In the genomic region with DNA sequence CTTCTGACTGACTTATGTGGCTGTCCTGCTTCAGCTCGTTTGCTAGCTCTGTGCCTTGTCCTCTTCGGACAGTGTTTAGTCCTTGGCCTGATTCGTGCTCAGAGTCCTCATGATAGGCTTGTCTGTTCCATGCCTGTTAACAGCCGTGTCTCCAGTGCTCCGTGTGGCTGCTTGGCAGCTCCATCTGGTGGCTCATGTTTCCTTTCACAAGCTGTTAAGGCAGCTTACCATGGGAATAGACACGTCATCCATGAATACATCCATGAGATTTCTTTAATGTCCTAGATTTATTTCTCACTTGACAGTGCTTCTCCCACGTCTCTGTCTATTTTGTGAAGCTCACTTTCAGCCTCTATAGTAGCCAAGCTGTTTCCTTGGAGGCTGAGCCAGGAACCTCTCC, we compare ENCODE assay signal across 37 mouse cellular contexts. TPM values are rescaled to one million over a fixed set of nuclear protein-coding genes. Genes with fewer than 3 reads are reported as not detected.
A peak's percentile ranks its signal among the peaks of the same experiment; 100 is the strongest.
DNase-seq lines count a peak whose midpoint lies in the region; ATAC-seq and TF ChIP-seq lines count a peak whose summit lies in the region.
"Had no signal": no experiment of that assay in that cellular context is flagged by ENCODE, and none has a peak within 500 bp of the region (broad histone marks: within the 10 kb centered on the region; RNA-seq: fewer than 3 reads in every experiment).

No protein-coding gene starts in this region.

- H3K4me3 ChIP-seq in forebrain, embryonic 13.5 days, result no peak overlapping the region
- H3K4me3 ChIP-seq in forebrain, embryonic 15.5 days, result no peak overlapping the region
- H3K4me3 ChIP-seq in lung, postnatal 0 days (ENCODE audit: low read depth, low read length), result no peak overlapping the region
- H3K4me3 ChIP-seq: embryonic facial prominence, embryonic 13.5 days; erythroblast, embryonic 14.5 days; forebrain, embryonic 12.5 days; heart, embryonic 15.5 days; limb, embryonic 15.5 days; myocyte; neural tube, embryonic 15.5 days had no signal

- no peak overlapping the region for H3K4me2 ChIP-seq in forebrain, embryonic 13.5 days
- no peak overlapping the region for H3K4me2 ChIP-seq in forebrain, embryonic 15.5 days (replicated peaks)
- H3K4me2 ChIP-seq in lung, postnatal 0 days (replicated peaks; ENCODE audit: low read depth, low read length), result no peak overlapping the region
- H3K4me2 ChIP-seq: embryonic facial prominence, embryonic 13.5 days; forebrain, embryonic 12.5 days; heart, embryonic 15.5 days; hindbrain, embryonic 14.5 days; limb, embryonic 15.5 days; lung, embryonic 14.5 days; neural tube, embryonic 15.5 days had no signal

- 88% methylated on average over 7 of the region's 7 CpGs for WGBS in forebrain, embryonic 13.5 days
- WGBS in forebrain, embryonic 15.5 days, result 84% methylated on average over 7 of the region's 7 CpGs
- 82% methylated on average over 7 of the region's 7 CpGs for WGBS in lung, postnatal 0 days

- no peak overlapping the region for H3K27ac ChIP-seq in forebrain, embryonic 13.5 days
- H3K27ac ChIP-seq in forebrain, embryonic 15.5 days (replicated peaks), result no peak overlapping the region
- H3K27ac ChIP-seq in lung, postnatal 0 days (ENCODE audit: low read length), result no peak overlapping the region
- H3K27ac ChIP-seq: embryonic facial prominence, embryonic 13.5 days; forebrain, embryonic 12.5 days; heart, embryonic 15.5 days; hindbrain, embryonic 14.5 days; limb, embryonic 15.5 days; liver, embryonic 14.5 days; neural tube, embryonic 15.5 days had no signal

- H3K27me3 ChIP-seq in forebrain, embryonic 13.5 days, result no peaks in the 10 kb centered on the region
- H3K27me3 ChIP-seq in forebrain, embryonic 15.5 days, result no peaks in the 10 kb centered on the region
- no peaks in the 10 kb centered on the region for H3K27me3 ChIP-seq in lung, postnatal 0 days (replicated peaks; ENCODE audit: insufficient read depth, low read length)
- H3K27me3 ChIP-seq: embryonic facial prominence, embryonic 13.5 days; forebrain, embryonic 12.5 days; heart, embryonic 15.5 days; limb, embryonic 15.5 days; neural tube, embryonic 15.5 days had no signal

- H3K9me3 ChIP-seq in forebrain, embryonic 13.5 days (replicated peaks), result no peaks in the 10 kb centered on the region
- no peaks in the 10 kb centered on the region for H3K9me3 ChIP-seq in forebrain, embryonic 15.5 days
- no peaks in the 10 kb centered on the region for H3K9me3 ChIP-seq in lung, postnatal 0 days (ENCODE audit: low read length)
- H3K9me3 ChIP-seq: embryonic facial prominence, embryonic 13.5 days; forebrain, embryonic 12.5 days; heart, embryonic 15.5 days; limb, embryonic 15.5 days; neural tube, embryonic 15.5 days had no signal

- no peaks in the 10 kb centered on the region for H3K4me1 ChIP-seq in forebrain, embryonic 13.5 days
- H3K4me1 ChIP-seq in forebrain, embryonic 15.5 days, result no peaks in the 10 kb centered on the region
- H3K4me1 ChIP-seq in lung, postnatal 0 days (ENCODE audit: insufficient read depth, low read depth, low read length), result no peaks in the 10 kb centered on the region
- H3K4me1 ChIP-seq: embryonic facial prominence, embryonic 13.5 days; forebrain, embryonic 12.5 days; heart, embryonic 15.5 days; limb, embryonic 15.5 days; neural tube, embryonic 15.5 days had no signal

- H3K9ac ChIP-seq in forebrain, embryonic 13.5 days, result no peak overlapping the region
- H3K9ac ChIP-seq in forebrain, embryonic 15.5 days (replicated peaks), result no peak overlapping the region
- no peak overlapping the region for H3K9ac ChIP-seq in lung, postnatal 0 days (replicated peaks; ENCODE audit: low read depth)
- H3K9ac ChIP-seq: embryonic facial prominence, embryonic 13.5 days; forebrain, embryonic 12.5 days; heart, embryonic 15.5 days; hindbrain, embryonic 14.5 days; limb, embryonic 15.5 days; liver, embryonic 14.5 days; lung, embryonic 14.5 days; neural tube, embryonic 15.5 days had no signal

- ATAC-seq in forebrain, embryonic 13.5 days, result peak; percentile 13; the same call in 1 of the 2 replicates
- ATAC-seq in forebrain, embryonic 15.5 days (replicated peaks), result no peak
- no peak for ATAC-seq in lung, postnatal 0 days
- ATAC-seq: activated CD4-positive, CD25-positive, alpha-beta regulatory T cell, adult 4 months had no signal

- no peak for TF ChIP-seq EP300 in lung, postnatal 0 days (IDR thresholded peaks at IDR 0.05)

- peak; percentile 39 for DNase-seq in layer of hippocampus, adult 11-12 months (ENCODE audit: low spot score)
- no peak for DNase-seq in layer of hippocampus, postnatal 25 days (ENCODE audit: extremely low spot score in 1 of 2, low spot score in 1 of 2)
- no peak for DNase-seq in lung, postnatal 0 days (ENCODE audit: low spot score)
- no peak for DNase-seq in lung, postnatal 4 days
- peak; percentile 69 for DNase-seq in brain, adult 2 months (ENCODE audit: low read depth, low spot score)
- DNase-seq: adrenal gland, adult 8-10 months; cerebellum, adult 2 months; cerebellum, postnatal 25 days; embryo, embryonic 11 days; heart, postnatal 36 days; kidney, adult 9 months; kidney, postnatal 14 days; left cerebral cortex, postnatal 4 days; lung, embryonic 14.5 days; lung, postnatal 36 days; midbrain, embryonic 14.5 days; right cerebral cortex, postnatal 14 days; thymus, adult 18-20 months; thymus, postnatal 36 days had no signal

- 0 out of 2 replicates have a peak, but pooled peaks have one; percentile 25 for TF ChIP-seq CTCF in lung, postnatal 0 days (IDR thresholded peaks at IDR 0.05)

- H3K36me3 ChIP-seq in forebrain, embryonic 13.5 days (ENCODE audit: poor library complexity, severe bottlenecking), result peaks cover 57% of the 10 kb centered on the region
- peaks cover 30% of the 10 kb centered on the region for H3K36me3 ChIP-seq in forebrain, embryonic 15.5 days
- H3K36me3 ChIP-seq in lung, postnatal 0 days (ENCODE audit: insufficient read depth, low read length), result peaks cover 37% of the 10 kb centered on the region

RNA-seq across cellular contexts. Expression of a gene that starts 10.0 kb away (rescaled TPM):
- polyA plus RNA-seq in forebrain, embryonic 13.5 days (2015; fragmentation: Nextera tagmentation; extraction: Ambion mirVana), result 318 and 344 TPM in 2 replicates
- polyA plus RNA-seq in forebrain, embryonic 15.5 days (2015; fragmentation: Nextera tagmentation; extraction: Ambion mirVana), result 302 TPM in 2 replicates
- 100 to 1,000 TPM in 1 of 2 experiments, 10 to 100 TPM in 1; 99.3 to 110 TPM for total RNA-seq in layer of hippocampus, postnatal 25 days (2021)
- 182 and 185 TPM in 2 replicates for polyA plus RNA-seq in lung, postnatal 0 days (2015; fragmentation: Nextera tagmentation; extraction: Ambion mirVana)

RNA-seq across cellular contexts. Expression of a gene that starts 16.9 kb away (rescaled TPM):
- polyA plus RNA-seq in forebrain, embryonic 13.5 days (2015; fragmentation: Nextera tagmentation; extraction: Ambion mirVana), result 47.9 and 50.3 TPM in 2 replicates
- 36.5 and 40.6 TPM in 2 replicates for polyA plus RNA-seq in forebrain, embryonic 15.5 days (2015; fragmentation: Nextera tagmentation; extraction: Ambion mirVana)
- total RNA-seq in layer of hippocampus, postnatal 25 days (2021), result 10 to 100 TPM; 53.3 to 59.2 TPM
- polyA plus RNA-seq in lung, postnatal 0 days (2015; fragmentation: Nextera tagmentation; extraction: Ambion mirVana), result 48.7 and 60.8 TPM in 2 replicates

RNA-seq across cellular contexts. Expression of a gene that starts 56.5 kb away (rescaled TPM):
- polyA plus RNA-seq in forebrain, embryonic 13.5 days (2015; fragmentation: Nextera tagmentation; extraction: Ambion mirVana), result not detected in 2 replicates
- 0.20 and 0.37 TPM in 2 replicates for polyA plus RNA-seq in forebrain, embryonic 15.5 days (2015; fragmentation: Nextera tagmentation; extraction: Ambion mirVana)
- under 1 TPM; 0.49 to 0.94 TPM for total RNA-seq in layer of hippocampus, postnatal 25 days (2021)
- not detected in 2 replicates for polyA plus RNA-seq in lung, postnatal 0 days (2015; fragmentation: Nextera tagmentation; extraction: Ambion mirVana)
- total RNA-seq: adrenal gland, adult 8-10 months; gastrocnemius, adult 8-10 months; heart, postnatal 36 days; left cerebral cortex, postnatal 4 days; megakaryocyte-erythroid progenitor cell, adult 5-6 weeks had no signal
- polyA plus RNA-seq: activated CD4-positive, CD25-positive, alpha-beta regulatory T cell, adult 4 months; cerebellum, adult 2 months; embryonic facial prominence, embryonic 13.5 days; erythroblast, embryonic 14.5 days; forebrain, embryonic 12.5 days; gonadal fat pad, adult 2 months; heart, embryonic 15.5 days; intestine, embryonic 14.5 days; limb, embryonic 15.5 days; liver, embryonic 14.5 days; lung, embryonic 14.5 days; midbrain, embryonic 14.5 days; myocyte; neural tube, embryonic 15.5 days; spleen, adult 2 months; stomach, embryonic 14.5 days had no signal

Comparison
In these comparisons a context has a peak if more than half of its experiments do, and no peak if none do; other contexts are left out.
1. DNase-seq: peak in layer of hippocampus, adult 11-12 months (single experiment) and brain, adult 2 months (single experiment); none in layer of hippocampus, postnatal 25 days (0 of 2), lung, postnatal 0 days (single experiment) and lung, postnatal 4 days (0 of 2).